Mouse (Mus musculus) activated CD4-positive, CD25-positive, alpha-beta regulatory T cell, adult 4 months (primary cell): ENCODE results near the gene Stt3a. TPM values are rescaled to one million over a fixed set of nuclear protein-coding genes. Genes with fewer than 3 reads are reported as not detected.

Experiments used
- ATAC-seq: one replicate; pipeline ENCODE4 v1.8.0; 2017
- polyA plus RNA-seq, 2 experiments: library from polyadenylated mRNA; unstranded; fragments of 100-300 nt; shearing (Covaris generic); gene quantifications; one replicate each; pipeline ENCODE4 v1.2.1; 2017

The Stt3a gene
- polyA plus RNA-seq, 2 experiments from 2014 or later: 173 to 230 TPM

- no peak for ATAC-seq
Measured at GRCm38 (mm10) chr9:36716624-36717023, 50.9 kb downstream of the Stt3a start.

DNA sequence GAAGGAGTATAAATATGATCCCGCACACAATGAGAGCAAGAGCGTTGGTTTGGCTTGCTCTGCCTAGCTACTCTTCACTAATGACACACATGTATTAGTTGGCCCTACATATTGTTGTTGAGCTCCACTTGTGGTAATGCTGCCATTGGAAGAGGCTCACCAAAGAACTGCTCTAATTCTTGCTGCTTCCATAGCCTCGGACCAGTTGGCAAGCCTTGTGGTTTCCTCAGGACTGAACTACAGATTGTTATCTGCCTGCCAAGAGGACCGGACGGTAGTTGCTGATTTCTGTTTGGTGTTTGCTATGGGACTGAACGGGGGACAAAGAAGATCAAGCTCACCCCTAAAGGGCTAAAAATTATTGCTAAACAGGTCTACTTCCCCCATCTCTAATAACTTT is 60.2 kb downstream of the Stt3a start:
- no peak for ATAC-seq

GRCm38 (mm10) chr9:36705923-36706322 is 61.6 kb downstream of the Stt3a start:
- no peak for ATAC-seq

- no peak for ATAC-seq
Measured at GRCm38 (mm10) chr9:36694276-36694675, 73.2 kb downstream of the Stt3a start.

- no peak for ATAC-seq
Measured at GRCm38 (mm10) chr9:36692920-36693319, 74.6 kb downstream of the Stt3a start, which contains the start of gene Acrv1. Gene Acrv1, plus strand, starts transcription at chr9:36693220.

- no peak for ATAC-seq
Measured at GRCm38 (mm10) chr9:36687329-36687728, 80.2 kb downstream of the Stt3a start.

- ATAC-seq: no peak
Measured at GRCm38 (mm10) chr9:36681424-36681823, 86.1 kb downstream of the Stt3a start.

Other genes with a start within 250 kb of the Stt3a start
- not detected for gene Gm5615, start 225.7 kb downstream of the Stt3a start, polyA plus RNA-seq
- not detected for gene Gm17689, start 185.0 kb downstream of the Stt3a start, polyA plus RNA-seq
- not detected for gene A630095E13Rik, start 124.3 kb downstream of the Stt3a start, polyA plus RNA-seq
- not detected for gene Acrv1, start 74.5 kb downstream of the Stt3a start, polyA plus RNA-seq
- gene Chek1, start 40.6 kb downstream of the Stt3a start, polyA plus RNA-seq: 10 to 100 TPM; 10.5 to 11.3 TPM
- gene Ei24, start 29.7 kb upstream of the Stt3a start, polyA plus RNA-seq: 10 to 100 TPM; 12.0 to 15.3 TPM
- not detected for gene Fez1, start 54.2 kb upstream of the Stt3a start, polyA plus RNA-seq